Mouse (Mus musculus): ENCODE measurements around the gene Nucks1. TPM values are rescaled to one million over a fixed set of nuclear protein-coding genes. Genes with fewer than 3 reads are reported as not detected.

The Nucks1 gene
- polyA plus RNA-seq, 1 experiment, result 51.4 TPM

DNA sequence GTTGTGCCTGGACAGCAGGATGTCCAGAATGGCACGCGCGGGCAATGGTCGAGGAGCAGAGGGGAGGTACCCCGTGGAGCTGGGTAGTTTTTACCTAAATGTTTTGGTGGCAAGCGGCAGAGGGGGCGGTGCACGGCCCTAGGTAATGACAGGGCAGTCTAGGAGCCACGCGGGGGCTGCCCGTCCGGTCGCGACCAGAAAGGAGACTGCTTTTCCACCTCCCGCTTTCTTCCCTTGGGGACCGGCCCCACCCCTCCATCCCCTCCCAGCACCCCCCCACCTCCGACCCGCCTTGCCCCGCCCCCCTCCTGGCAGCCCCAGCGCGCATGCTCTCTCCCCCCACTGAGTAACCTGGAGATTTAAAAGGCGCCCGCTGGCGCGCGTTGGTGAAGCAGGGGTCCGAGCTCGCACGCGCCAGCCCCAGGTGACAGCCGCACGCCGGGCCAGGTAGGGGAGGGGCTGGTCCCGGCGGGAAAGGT, 52.3 kb downstream of the Nucks1 start, which contains the start of gene Slc45a3:
Gene Slc45a3 (plus strand): TSS at position 362 of the 479 bp plus-strand sequence.
- no peak for TF ChIP-seq CTCF (IDR thresholded peaks at IDR 0.05; ENCODE audit: extremely low read depth, insufficient read depth, low read length)
- TF ChIP-seq POLR2A (IDR thresholded peaks at IDR 0.05; ENCODE audit: extremely low read depth, insufficient read depth, low read length), result no peak
- peaks cover 2% of the 10 kb centered on the region; the same call in 1 of the 2 replicates for H3K4me1 ChIP-seq (ENCODE audit: control insufficient read depth, insufficient read depth, low read length)
- H3K4me3 ChIP-seq (ENCODE audit: insufficient read depth, low read length), result peak within 1 kb of the TSS; percentile 40
- H3K27ac ChIP-seq (ENCODE audit: insufficient read depth, low read length), result no peak within 1 kb of the TSS

DNA sequence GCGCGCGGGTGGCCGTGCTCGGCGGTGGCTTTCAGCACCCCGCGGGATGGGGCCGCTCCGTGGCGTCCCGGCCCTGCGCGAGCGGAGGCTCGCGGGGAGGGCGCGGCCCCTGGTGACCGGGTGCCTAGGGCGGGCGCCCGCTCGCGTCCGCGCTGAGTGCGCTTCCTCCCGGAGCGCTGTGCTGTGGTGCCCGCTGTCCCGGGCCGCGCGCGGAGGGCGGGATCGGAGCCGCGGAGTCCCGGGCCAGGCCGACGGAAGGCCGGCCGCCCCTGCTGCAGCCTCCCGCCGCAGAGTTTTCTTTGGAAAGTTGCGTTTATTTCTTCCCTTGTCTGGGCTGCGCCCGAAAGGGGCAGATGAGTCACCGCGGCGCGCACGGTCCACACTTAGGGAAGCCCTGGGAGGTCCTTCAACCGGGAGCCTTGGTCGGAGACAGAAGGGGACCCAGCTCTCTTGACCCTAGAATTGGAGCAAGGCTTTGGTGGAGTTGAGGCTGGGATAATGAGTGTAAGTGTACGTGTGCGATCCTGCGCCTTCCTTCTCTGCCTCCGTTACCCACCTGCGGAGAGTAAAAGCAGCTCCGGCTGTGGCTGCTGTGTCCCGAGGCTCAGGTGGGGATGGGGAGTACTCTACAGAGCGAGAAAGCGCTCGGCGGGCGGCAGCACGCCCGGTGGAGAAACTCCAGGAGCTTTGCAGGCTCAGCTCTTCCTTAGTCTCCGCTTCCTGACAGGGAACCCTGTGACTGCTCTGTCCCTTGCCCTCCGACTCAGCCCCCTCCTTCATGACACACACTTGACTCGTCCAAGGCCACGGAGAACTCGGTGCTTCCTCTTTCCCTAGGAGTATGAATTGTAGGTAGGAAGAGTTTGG, 53.0 kb downstream of the Nucks1 start:
- Histone ChIP-seq H3K27ac (ENCODE audit: insufficient read depth, low read length) (no peak overlapping the region), H3K4me1 (ENCODE audit: control insufficient read depth, insufficient read depth, low read length) (peaks cover 2% of the 10 kb centered on the region; the same call in 1 of the 2 replicates), H3K4me3 (ENCODE audit: insufficient read depth, low read length) (peak overlapping the region; percentile 40)
- no peak for TF ChIP-seq POLR2A (IDR thresholded peaks at IDR 0.05; ENCODE audit: extremely low read depth, insufficient read depth, low read length)
- no peak for TF ChIP-seq CTCF (IDR thresholded peaks at IDR 0.05; ENCODE audit: extremely low read depth, insufficient read depth, low read length)

DNA sequence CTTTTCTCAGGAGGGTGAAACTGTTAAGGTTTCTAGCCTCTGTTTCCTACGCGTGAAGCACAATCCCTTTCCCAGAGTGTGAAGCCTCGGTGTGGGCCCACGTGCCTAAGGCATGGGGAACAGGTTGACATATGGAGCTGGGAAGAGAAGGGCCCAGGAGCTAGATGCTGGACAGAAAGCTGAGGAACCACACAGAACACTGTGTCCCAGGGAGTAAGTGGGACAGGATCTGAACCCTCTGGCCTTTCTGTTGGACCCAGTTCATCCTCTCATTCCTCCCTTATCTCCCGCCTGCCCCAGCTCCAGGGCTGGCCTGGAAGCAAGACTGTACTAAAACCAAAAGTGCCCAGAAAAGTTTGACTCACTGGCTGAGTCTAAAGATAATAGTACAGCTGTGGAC, 53.8 kb downstream of the Nucks1 start:
- H3K4me3 ChIP-seq (ENCODE audit: insufficient read depth, low read length), result no peak overlapping the region
- peaks cover 2% of the 10 kb centered on the region; the same call in 1 of the 2 replicates for H3K4me1 ChIP-seq (ENCODE audit: control insufficient read depth, insufficient read depth, low read length)
- TF ChIP-seq POLR2A (IDR thresholded peaks at IDR 0.05; ENCODE audit: extremely low read depth, insufficient read depth, low read length) (no peak), CTCF (IDR thresholded peaks at IDR 0.05; ENCODE audit: extremely low read depth, insufficient read depth, low read length) (no peak)
- no peak overlapping the region for H3K27ac ChIP-seq (ENCODE audit: insufficient read depth, low read length)

DNA sequence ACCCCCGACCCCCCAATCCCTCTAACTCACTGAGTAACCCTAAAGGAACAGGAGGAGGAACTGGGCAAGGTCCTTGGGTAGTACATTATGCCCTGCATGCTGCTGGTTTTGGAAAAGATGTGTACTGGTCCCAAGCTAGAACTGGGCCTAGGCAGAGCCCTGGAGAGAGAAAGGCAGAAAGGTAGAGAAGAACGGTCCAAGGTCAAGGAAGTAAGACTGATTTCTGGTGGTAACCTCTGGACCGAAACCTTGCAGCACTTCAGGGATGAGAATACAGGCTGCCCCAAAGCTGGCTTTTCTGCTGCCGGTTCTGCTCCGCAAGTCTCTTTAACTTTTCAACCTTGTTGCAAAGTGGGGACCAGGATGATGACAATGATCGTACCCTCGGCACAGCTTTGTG, 54.2 kb downstream of the Nucks1 start:
- peaks cover 2% of the 10 kb centered on the region; the same call in 1 of the 2 replicates for H3K4me1 ChIP-seq (ENCODE audit: control insufficient read depth, insufficient read depth, low read length)
- no peak overlapping the region for H3K4me3 ChIP-seq (ENCODE audit: insufficient read depth, low read length)
- H3K27ac ChIP-seq (ENCODE audit: insufficient read depth, low read length), result no peak overlapping the region
- TF ChIP-seq CTCF (IDR thresholded peaks at IDR 0.05; ENCODE audit: extremely low read depth, insufficient read depth, low read length) (no peak), POLR2A (IDR thresholded peaks at IDR 0.05; ENCODE audit: extremely low read depth, insufficient read depth, low read length) (no peak)

DNA sequence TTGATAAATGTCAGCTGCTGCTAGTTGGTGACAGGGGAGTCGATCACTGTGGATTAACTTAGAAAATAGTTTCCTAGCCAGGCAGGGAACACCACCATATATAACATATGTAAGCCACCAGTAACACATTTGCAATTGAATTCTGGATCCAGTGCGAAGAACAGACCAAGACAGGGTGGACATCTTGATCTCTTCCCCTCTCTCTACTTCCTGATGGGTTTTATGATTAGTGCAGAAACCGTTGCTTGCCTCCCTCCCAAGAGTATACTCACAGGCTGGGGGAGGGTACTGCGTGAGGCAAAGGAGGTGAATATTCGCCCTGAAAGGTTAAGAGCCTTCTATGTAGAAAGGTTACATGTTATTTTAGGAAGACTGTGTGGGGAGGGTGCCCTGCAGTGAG, 55.5 kb downstream of the Nucks1 start:
- Histone ChIP-seq H3K27ac (ENCODE audit: insufficient read depth, low read length) (no peak overlapping the region), H3K4me3 (ENCODE audit: insufficient read depth, low read length) (no peak overlapping the region), H3K4me1 (ENCODE audit: control insufficient read depth, insufficient read depth, low read length) (peaks cover 2% of the 10 kb centered on the region; the same call in 1 of the 2 replicates)
- no peak for TF ChIP-seq CTCF (IDR thresholded peaks at IDR 0.05; ENCODE audit: extremely low read depth, insufficient read depth, low read length)
- no peak for TF ChIP-seq POLR2A (IDR thresholded peaks at IDR 0.05; ENCODE audit: extremely low read depth, insufficient read depth, low read length)

DNA sequence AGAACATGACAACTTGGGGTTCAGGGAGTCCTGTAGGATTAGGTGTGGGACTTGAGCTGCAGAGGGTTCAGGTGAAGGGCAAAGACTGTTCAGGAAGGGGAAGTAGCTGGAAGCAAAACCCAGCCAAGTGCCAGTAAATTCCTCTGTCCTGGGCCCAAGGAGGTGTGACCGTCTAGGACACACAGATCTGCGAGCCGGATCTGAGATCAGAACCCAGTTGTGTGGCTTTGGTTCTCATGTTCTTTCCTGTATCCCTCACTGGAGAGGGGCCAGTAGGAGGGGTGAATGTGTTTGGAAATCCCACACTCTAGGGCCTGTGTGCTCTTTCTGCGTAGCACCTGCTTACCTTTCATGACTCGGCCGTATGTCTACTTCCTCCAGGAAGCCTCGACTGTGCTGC, 57.0 kb downstream of the Nucks1 start:
- Histone ChIP-seq H3K27ac (ENCODE audit: insufficient read depth, low read length) (no peak overlapping the region), H3K4me3 (ENCODE audit: insufficient read depth, low read length) (no peak overlapping the region), H3K4me1 (ENCODE audit: control insufficient read depth, insufficient read depth, low read length) (peaks cover 2% of the 10 kb centered on the region; the same call in 1 of the 2 replicates)
- TF ChIP-seq CTCF (IDR thresholded peaks at IDR 0.05; ENCODE audit: extremely low read depth, insufficient read depth, low read length), result no peak

DNA sequence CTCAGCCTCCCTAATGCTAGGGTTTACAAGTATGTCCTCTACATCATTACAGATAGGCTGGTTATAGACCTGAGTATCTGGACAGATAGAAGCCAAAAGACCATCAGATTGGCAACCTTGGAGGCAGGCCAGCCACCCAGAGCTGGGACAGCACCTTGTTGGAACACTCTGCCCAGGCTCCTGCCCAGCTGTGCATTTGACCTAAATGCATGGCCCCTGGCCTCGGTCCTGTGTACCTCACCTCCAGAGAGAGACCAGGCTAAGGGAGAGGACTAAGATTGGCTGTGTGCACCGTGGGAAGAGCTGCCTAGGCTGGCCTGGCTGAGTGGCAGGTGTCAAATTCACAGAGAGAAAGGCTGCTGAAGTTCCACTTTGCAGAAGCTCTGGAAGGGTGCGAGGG, 58.2 kb downstream of the Nucks1 start:
- no peak overlapping the region for H3K27ac ChIP-seq (ENCODE audit: insufficient read depth, low read length)
- TF ChIP-seq CTCF (IDR thresholded peaks at IDR 0.05; ENCODE audit: extremely low read depth, insufficient read depth, low read length) (no peak), POLR2A (IDR thresholded peaks at IDR 0.05; ENCODE audit: extremely low read depth, insufficient read depth, low read length) (no peak)
- H3K4me3 ChIP-seq (ENCODE audit: insufficient read depth, low read length), result no peak overlapping the region
- H3K4me1 ChIP-seq (ENCODE audit: control insufficient read depth, insufficient read depth, low read length), result no peaks in the 10 kb centered on the region

DNA sequence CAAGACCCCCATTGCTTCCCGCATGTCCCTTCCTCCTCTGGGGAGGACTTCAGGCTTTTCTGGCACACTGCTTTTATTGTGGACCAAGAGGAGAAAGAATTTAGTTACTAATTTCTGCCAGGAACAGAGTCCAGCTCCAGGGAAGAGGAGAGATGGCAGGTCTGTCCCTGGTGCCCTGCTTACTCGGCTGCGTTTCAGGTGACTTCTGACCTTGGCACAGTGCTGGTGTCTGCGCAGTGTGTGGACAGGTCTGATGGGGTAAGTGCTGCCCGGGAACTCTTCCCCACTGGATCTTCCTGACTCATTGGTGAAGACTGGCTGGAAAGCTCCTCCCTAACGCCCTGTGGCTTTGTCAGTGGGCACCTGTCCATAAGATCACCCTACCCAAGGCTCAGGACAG, 58.6 kb downstream of the Nucks1 start:
- H3K4me3 ChIP-seq (ENCODE audit: insufficient read depth, low read length), result no peak overlapping the region
- TF ChIP-seq POLR2A (IDR thresholded peaks at IDR 0.05; ENCODE audit: extremely low read depth, insufficient read depth, low read length) (no peak), CTCF (IDR thresholded peaks at IDR 0.05; ENCODE audit: extremely low read depth, insufficient read depth, low read length) (no peak)
- H3K4me1 ChIP-seq (ENCODE audit: control insufficient read depth, insufficient read depth, low read length), result no peaks in the 10 kb centered on the region
- no peak overlapping the region for H3K27ac ChIP-seq (ENCODE audit: insufficient read depth, low read length)

DNA sequence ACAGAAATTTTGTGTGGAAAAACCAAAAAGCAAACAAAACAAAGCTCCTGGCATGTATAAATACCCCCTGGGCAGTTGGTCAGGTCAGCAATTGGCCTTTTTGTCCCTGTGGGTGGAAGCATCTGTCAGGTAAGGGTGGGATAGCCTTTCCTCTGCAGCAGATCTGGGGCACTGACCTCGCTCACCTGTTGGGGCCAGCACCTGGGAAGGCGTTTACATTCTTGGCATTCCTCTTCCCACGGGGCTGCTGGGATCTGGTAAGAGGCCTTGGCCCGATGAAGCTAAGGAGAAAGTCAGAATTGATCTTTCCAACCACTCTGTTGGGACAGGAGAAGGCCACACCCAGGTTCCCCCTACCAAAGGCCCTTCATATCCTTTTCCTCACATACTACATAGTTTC, 59.5 kb downstream of the Nucks1 start:
- Histone ChIP-seq H3K4me1 (ENCODE audit: control insufficient read depth, insufficient read depth, low read length) (no peaks in the 10 kb centered on the region), H3K27ac (ENCODE audit: insufficient read depth, low read length) (no peak overlapping the region), H3K4me3 (ENCODE audit: insufficient read depth, low read length) (no peak overlapping the region)
- TF ChIP-seq POLR2A (IDR thresholded peaks at IDR 0.05; ENCODE audit: extremely low read depth, insufficient read depth, low read length), result no peak
- TF ChIP-seq CTCF (IDR thresholded peaks at IDR 0.05; ENCODE audit: extremely low read depth, insufficient read depth, low read length), result no peak

DNA sequence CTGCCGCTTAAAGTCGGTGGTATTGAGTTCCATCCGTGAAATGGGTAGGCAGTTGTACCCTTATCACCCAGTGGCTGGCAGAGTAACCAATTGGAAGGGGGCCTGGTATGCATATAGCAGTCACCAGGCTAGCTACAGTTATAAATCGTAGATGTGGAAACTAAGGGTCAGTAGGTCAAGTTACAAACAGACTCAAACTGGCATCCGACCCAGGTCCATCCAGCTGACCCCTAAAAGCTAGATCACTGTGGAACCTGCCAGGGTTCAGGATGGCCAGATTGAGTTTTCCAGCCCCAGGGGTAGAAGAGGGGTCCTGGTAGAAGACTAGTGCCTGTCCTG, 60.0 kb downstream of the Nucks1 start:
- H3K27ac ChIP-seq (ENCODE audit: insufficient read depth, low read length), result no peak overlapping the region
- TF ChIP-seq CTCF (IDR thresholded peaks at IDR 0.05; ENCODE audit: extremely low read depth, insufficient read depth, low read length), result no peak
- no peak for TF ChIP-seq POLR2A (IDR thresholded peaks at IDR 0.05; ENCODE audit: extremely low read depth, insufficient read depth, low read length)
- H3K4me3 ChIP-seq (ENCODE audit: insufficient read depth, low read length), result no peak overlapping the region
- no peaks in the 10 kb centered on the region for H3K4me1 ChIP-seq (ENCODE audit: control insufficient read depth, insufficient read depth, low read length)
